18 mouse cellular contexts compared by ENCODE assay signal in genomic region chr5:5373541-5373940, GRCm38 (mm10). TPM values are rescaled to one million over a fixed set of nuclear protein-coding genes. Genes with fewer than 3 reads are reported as not detected.
A peak's percentile ranks its signal among the peaks of the same experiment; 100 is the strongest.
DNase-seq lines count a peak whose midpoint lies in the region; ATAC-seq and TF ChIP-seq lines count a peak whose summit lies in the region.
"Had no signal": no experiment of that assay in that cellular context is flagged by ENCODE, and none has a peak within 500 bp of the region (broad histone marks: within the 10 kb centered on the region; RNA-seq: fewer than 3 reads in every experiment).

No protein-coding gene starts in this region.

- no peaks in the 10 kb centered on the region; the same call in 1 of the 2 replicates for H3K36me3 ChIP-seq in forebrain, embryonic 12.5 days (replicated peaks)
- H3K36me3 ChIP-seq in forebrain, embryonic 11.5 days (ENCODE audit: control insufficient read depth, insufficient read depth, low read length), result no peaks in the 10 kb centered on the region
- H3K36me3 ChIP-seq in midbrain, embryonic 15.5 days (replicated peaks), result no peaks in the 10 kb centered on the region
- H3K36me3 ChIP-seq: heart, embryonic 13.5 days had no signal

- 34% methylated on average over 7 of the region's 7 CpGs for WGBS in forebrain, embryonic 12.5 days
- WGBS in forebrain, embryonic 11.5 days, result 53% methylated on average over 7 of the region's 7 CpGs
- WGBS in midbrain, embryonic 15.5 days, result 35% methylated on average over 7 of the region's 7 CpGs

- H3K9me3 ChIP-seq in forebrain, embryonic 12.5 days, result no peaks in the 10 kb centered on the region
- H3K9me3 ChIP-seq in forebrain, embryonic 11.5 days (ENCODE audit: control insufficient read depth, low read length), result no peaks in the 10 kb centered on the region
- no peaks in the 10 kb centered on the region for H3K9me3 ChIP-seq in midbrain, embryonic 15.5 days
- H3K9me3 ChIP-seq: embryonic facial prominence, embryonic 15.5 days; heart, embryonic 13.5 days had no signal

- intact Hi-C loops in left cerebral cortex, postnatal 14 days (cut with DNase I), result no loop called here
- intact Hi-C loops in left cerebral cortex, postnatal 36 days (cut with DNase I), result loop anchor here (10.0 kb wide), 1 partner anchor 409 kb away; no protein-coding TSS in a partner anchor

- TF ChIP-seq POLR2A in brain, embryonic 14.5 days (IDR thresholded peaks at IDR 0.05; ENCODE audit: borderline replicate concordance, extremely low read depth, insufficient read depth, insufficient read length, poor library complexity, severe bottlenecking), result no peak

- DNase-seq in forebrain, embryonic 11.5 days (ENCODE audit: low spot score), result no peak
- DNase-seq in left cerebral cortex, postnatal 14 days (ENCODE audit: low spot score in 2 of 2), result peak; percentile 15 to 29
- DNase-seq in left cerebral cortex, postnatal 36 days (ENCODE audit: low spot score in 2 of 2), result no peak
- peak; percentile 60 for DNase-seq in brain, embryonic 14.5 days (ENCODE audit: low read depth)
- no peak for DNase-seq in cerebellum, postnatal 14 days
- DNase-seq in layer of hippocampus, postnatal 25 days (ENCODE audit: extremely low spot score in 1 of 2, low spot score in 1 of 2), result no peak
- DNase-seq: adrenal gland, postnatal 10 days; cerebellum, adult 11-12 months; cerebellum, postnatal 36 days; kidney, adult 9 months; kidney, postnatal 4 days; thymus, postnatal 36 days had no signal

- peaks cover 27% of the 10 kb centered on the region for H3K4me1 ChIP-seq in forebrain, embryonic 12.5 days
- peaks cover 7% of the 10 kb centered on the region; the same call in 1 of the 2 replicates for H3K4me1 ChIP-seq in forebrain, embryonic 11.5 days (replicated peaks; ENCODE audit: control insufficient read depth, insufficient read depth, low read length)
- peaks cover 20% of the 10 kb centered on the region for H3K4me1 ChIP-seq in midbrain, embryonic 15.5 days

- no peak overlapping the region for H3K4me2 ChIP-seq in forebrain, embryonic 12.5 days
- no peak overlapping the region for H3K4me2 ChIP-seq in forebrain, embryonic 11.5 days (ENCODE audit: low read depth, low read length, severe bottlenecking)
- H3K4me2 ChIP-seq in midbrain, embryonic 15.5 days, result no peak overlapping the region
- H3K4me2 ChIP-seq: embryonic facial prominence, embryonic 15.5 days; heart, embryonic 13.5 days had no signal

- no peak overlapping the region for H3K9ac ChIP-seq in forebrain, embryonic 12.5 days
- no peak overlapping the region for H3K9ac ChIP-seq in forebrain, embryonic 11.5 days (ENCODE audit: low read length)
- no peak overlapping the region for H3K9ac ChIP-seq in midbrain, embryonic 15.5 days
- H3K9ac ChIP-seq: embryonic facial prominence, embryonic 15.5 days; heart, embryonic 13.5 days; liver, embryonic 14.5 days had no signal

- H3K27ac ChIP-seq in forebrain, embryonic 12.5 days, result peak overlapping the region; percentile 31; the same call in 1 of the 2 replicates
- no peak overlapping the region for H3K27ac ChIP-seq in forebrain, embryonic 11.5 days (ENCODE audit: low read depth, low read length)
- 0 out of 2 replicates have a peak overlapping the region, but pooled peaks have one; percentile 45 for H3K27ac ChIP-seq in midbrain, embryonic 15.5 days
- H3K27ac ChIP-seq: embryonic facial prominence, embryonic 15.5 days; heart, embryonic 13.5 days; liver, embryonic 14.5 days had no signal

- no peak for ATAC-seq in forebrain, embryonic 12.5 days (ENCODE audit: low FRiP score)
- ATAC-seq in forebrain, embryonic 11.5 days (replicated peaks; ENCODE audit: low FRiP score), result no peak
- no peak for ATAC-seq in midbrain, embryonic 15.5 days (replicated peaks)
- ATAC-seq: Patski had no signal

- no peak for TF ChIP-seq CTCF in brain, embryonic 14.5 days (IDR thresholded peaks at IDR 0.05; ENCODE audit: borderline replicate concordance, extremely low read depth, insufficient read depth, insufficient read length)

- no peak overlapping the region for H3K4me3 ChIP-seq in forebrain, embryonic 12.5 days (replicated peaks)
- H3K4me3 ChIP-seq in forebrain, embryonic 11.5 days (ENCODE audit: low read depth, low read length), result no peak overlapping the region
- no peak overlapping the region for H3K4me3 ChIP-seq in midbrain, embryonic 15.5 days
- H3K4me3 ChIP-seq: embryonic facial prominence, embryonic 15.5 days; heart, embryonic 13.5 days had no signal

- no peaks in the 10 kb centered on the region for H3K27me3 ChIP-seq in forebrain, embryonic 12.5 days
- no peaks in the 10 kb centered on the region for H3K27me3 ChIP-seq in forebrain, embryonic 11.5 days (ENCODE audit: control insufficient read depth, insufficient read depth, low read length)
- no peaks in the 10 kb centered on the region for H3K27me3 ChIP-seq in midbrain, embryonic 15.5 days (replicated peaks)
- H3K27me3 ChIP-seq: embryonic facial prominence, embryonic 15.5 days; heart, embryonic 13.5 days; Patski had no signal

RNA-seq across cellular contexts. Expression of gene Cdk14, which starts 46.6 kb away (rescaled TPM):
- 28.2 and 33.0 TPM in 2 replicates for polyA plus RNA-seq in forebrain, embryonic 12.5 days (2016; fragmentation: Nextera tagmentation; extraction: Ambion mirVana)
- polyA plus RNA-seq in forebrain, embryonic 11.5 days (2014; fragmentation: Nextera tagmentation; extraction: Ambion mirVana), result 23.5 and 24.0 TPM in 2 replicates
- 100 to 1,000 TPM; 159 to 167 TPM for total RNA-seq in left cerebral cortex, postnatal 14 days (2021)
- 100 to 1,000 TPM; 196 to 198 TPM for total RNA-seq in left cerebral cortex, postnatal 36 days (2021)
- 19.2 and 33.3 TPM in 2 replicates for polyA plus RNA-seq in brain, embryonic 14.5 days (2012; rRNA removed)
- 40.9 and 41.2 TPM in 2 replicates for polyA plus RNA-seq in midbrain, embryonic 15.5 days (2015; fragmentation: Nextera tagmentation; extraction: Ambion mirVana)
- 100 to 1,000 TPM; 233 to 245 TPM for total RNA-seq in layer of hippocampus, postnatal 25 days (2021)

Comparison
In these comparisons a context has a peak if more than half of its experiments do, and no peak if none do; other contexts are left out.
1. DNase-seq: peak in left cerebral cortex, postnatal 14 days (2 of 2) and brain, embryonic 14.5 days (single experiment); none in forebrain, embryonic 11.5 days (single experiment), left cerebral cortex, postnatal 36 days (0 of 2), cerebellum, postnatal 14 days (0 of 2) and layer of hippocampus, postnatal 25 days (0 of 2).